Mouse (Mus musculus): Measurements from ENCODE around the gene Syngr2. TPM values are rescaled to one million over a fixed set of nuclear protein-coding genes. Genes with fewer than 3 reads are reported as not detected.

Gene Syngr2
- total RNA-seq (2023), result 100 to 1,000 TPM; 105 to 110 TPM

GRCm38 (mm10) chr11:117809407-117810311 lies at the start of gene Syngr2, which contains the start of gene Gm20708:
Gene Syngr2 (plus strand): TSS chr11:117809668.
Gene Gm20708 (plus strand): TSS chr11:117809668.

GRCm38 (mm10) chr11:117781993-117782704 lies 27.3 kb upstream of the Syngr2 start, which contains the start of the genes Tmc8 and Tmc6:
Gene Tmc8 (plus strand): TSS chr11:117782076.
Gene Tmc6 (minus strand): TSS chr11:117782198.

GRCm38 (mm10) chr11:117797511-117798159 lies 11.8 kb upstream of the Syngr2 start, which contains the start of gene 6030468B19Rik:
Gene 6030468B19Rik (plus strand): TSS chr11:117797660.

GRCm38 (mm10) chr11:117825333-117826101 lies 16.0 kb downstream of the Syngr2 start, which contains the start of the genes Afmid and Tk1:
Gene Afmid (plus strand): TSS chr11:117825924.
Gene Tk1 (minus strand): TSS chr11:117826092.

GRCm38 (mm10) chr11:117848985-117849671 lies 39.7 kb downstream of the Syngr2 start, which contains the start of gene Birc5:
Gene Birc5 (plus strand): TSS chr11:117849251.

GRCm38 (mm10) chr11:117860601-117861000 lies 51.1 kb downstream of the Syngr2 start, which contains the start of gene Tmem235:
Gene Tmem235 (plus strand): TSS chr11:117860752.

Other genes with a start within 250 kb of the Syngr2 start
- gene Tnrc6c, start 155.4 kb upstream of the Syngr2 start, total RNA-seq (2023), result 10 to 100 TPM; 33.7 to 37.7 TPM
- gene Tmc8, start 27.6 kb upstream of the Syngr2 start, total RNA-seq (2023), result 10 to 100 TPM; 45.5 to 51.0 TPM
- 100 to 1,000 TPM; 101 to 114 TPM for gene Tmc6, start 27.5 kb upstream of the Syngr2 start, total RNA-seq (2023)
- 1 to 10 TPM; 1.5 to 1.8 TPM for gene 6030468B19Rik, start 12.0 kb upstream of the Syngr2 start, total RNA-seq (2023)
- gene Gm20708, start within 50 bp of the Syngr2 start, total RNA-seq (2023), result 1 to 10 TPM; 1.1 to 3.1 TPM
- gene Afmid, start 16.3 kb downstream of the Syngr2 start, total RNA-seq (2023), result 1 to 10 TPM; 5.0 to 7.7 TPM
- 10 to 100 TPM; 64.3 to 81.1 TPM for gene Tk1, start 16.4 kb downstream of the Syngr2 start, total RNA-seq (2023)
- gene Birc5, start 39.6 kb downstream of the Syngr2 start, total RNA-seq (2023), result 10 to 100 TPM; 81.1 to 93.9 TPM
- not detected for gene Tmem235, start 51.1 kb downstream of the Syngr2 start, total RNA-seq (2023)
- gene Tha1, start 63.8 kb downstream of the Syngr2 start, total RNA-seq (2023), result under 1 TPM; 0.22 to 0.50 TPM
- 10 to 100 TPM; 28.6 to 43.0 TPM for gene Socs3, start 160.4 kb downstream of the Syngr2 start, total RNA-seq (2023)
- gene Pgs1, start 176.6 kb downstream of the Syngr2 start, total RNA-seq (2023), result 100 to 1,000 TPM in 1 of 2 experiments, 10 to 100 TPM in 1; 81.4 to 101 TPM

All from neutrophil, adult 83 days (primary cell).